Mouse (Mus musculus): ENCODE data around the gene Pimreg. TPM values are rescaled to one million over a fixed set of nuclear protein-coding genes. Genes with fewer than 3 reads are reported as not detected.

The Pimreg gene
- polyA plus RNA-seq, 1 experiment from 2014 or later: 67.0 TPM

GRCm38 (mm10) chr11:72066330-72066729 lies 24.5 kb downstream of the Pimreg start:
- Histone ChIP-seq H3K27ac (ENCODE audit: low read length) (no peak overlapping the region), H3K27me3 (ENCODE audit: control insufficient read depth, insufficient read depth, low read length) (no peaks in the 10 kb centered on the region), H3K4me3 (ENCODE audit: low read length) (no peak overlapping the region), H3K9ac (ENCODE audit: low read length) (no peak overlapping the region), H3K4me1 (ENCODE audit: control insufficient read depth, insufficient read depth, low read length) (no peaks in the 10 kb centered on the region), H3K4me2 (ENCODE audit: low read depth, low read length) (no peak overlapping the region), H3K9me3 (replicated peaks; ENCODE audit: control insufficient read depth, low read length) (peaks cover 18% of the 10 kb centered on the region), H3K36me3 (ENCODE audit: control insufficient read depth, insufficient read depth) (no peaks in the 10 kb centered on the region)
- ATAC-seq (replicated peaks; ENCODE audit: extremely low read depth, insufficient read depth, low FRiP score): no peak
- WGBS: 42% methylated on average over 6 of the region's 6 CpGs

- 75% methylated on average over 5 of the region's 5 CpGs for WGBS
- Histone ChIP-seq H3K9ac (ENCODE audit: low read length) (no peak overlapping the region), H3K36me3 (ENCODE audit: control insufficient read depth, insufficient read depth) (no peaks in the 10 kb centered on the region), H3K4me3 (ENCODE audit: low read length) (no peak overlapping the region), H3K27me3 (ENCODE audit: control insufficient read depth, insufficient read depth, low read length) (no peaks in the 10 kb centered on the region), H3K27ac (ENCODE audit: low read length) (no peak overlapping the region), H3K4me1 (ENCODE audit: control insufficient read depth, insufficient read depth, low read length) (no peaks in the 10 kb centered on the region), H3K9me3 (replicated peaks; ENCODE audit: control insufficient read depth, low read length) (peaks cover 18% of the 10 kb centered on the region), H3K4me2 (ENCODE audit: low read depth, low read length) (no peak overlapping the region)
- ATAC-seq (replicated peaks; ENCODE audit: extremely low read depth, insufficient read depth, low FRiP score): no peak
Observed at GRCm38 (mm10) chr11:72067326-72067725, 25.5 kb downstream of the Pimreg start.

- Histone ChIP-seq H3K9me3 (replicated peaks; ENCODE audit: control insufficient read depth, low read length) (peaks cover 18% of the 10 kb centered on the region), H3K4me2 (ENCODE audit: low read depth, low read length) (no peak overlapping the region), H3K4me1 (ENCODE audit: control insufficient read depth, insufficient read depth, low read length) (no peaks in the 10 kb centered on the region), H3K27me3 (ENCODE audit: control insufficient read depth, insufficient read depth, low read length) (no peaks in the 10 kb centered on the region), H3K4me3 (ENCODE audit: low read length) (no peak overlapping the region), H3K9ac (ENCODE audit: low read length) (no peak overlapping the region), H3K27ac (ENCODE audit: low read length) (no peak overlapping the region), H3K36me3 (ENCODE audit: control insufficient read depth, insufficient read depth) (no peaks in the 10 kb centered on the region)
- WGBS: 69% methylated on average over 7 of the region's 7 CpGs
- ATAC-seq (replicated peaks; ENCODE audit: extremely low read depth, insufficient read depth, low FRiP score): no peak
Observed at GRCm38 (mm10) chr11:72068026-72068425, 26.2 kb downstream of the Pimreg start.

GRCm38 (mm10) chr11:72070733-72071132 lies 28.9 kb downstream of the Pimreg start:
- no peak overlapping the region for H3K27ac ChIP-seq (ENCODE audit: low read length)
- H3K9ac ChIP-seq (ENCODE audit: low read length): no peak overlapping the region
- ATAC-seq (replicated peaks; ENCODE audit: extremely low read depth, insufficient read depth, low FRiP score): no peak
- no peaks in the 10 kb centered on the region for H3K27me3 ChIP-seq (ENCODE audit: control insufficient read depth, insufficient read depth, low read length)
- H3K36me3 ChIP-seq (ENCODE audit: control insufficient read depth, insufficient read depth): no peaks in the 10 kb centered on the region
- H3K4me3 ChIP-seq (ENCODE audit: low read length): no peak overlapping the region
- WGBS: 78% methylated on average over 9 of the region's 9 CpGs
- H3K9me3 ChIP-seq (replicated peaks; ENCODE audit: control insufficient read depth, low read length): 0 out of 2 replicates have a peak, but pooled peaks cover 2% of the 10 kb centered on the region
- H3K4me2 ChIP-seq (ENCODE audit: low read depth, low read length): no peak overlapping the region
- no peaks in the 10 kb centered on the region for H3K4me1 ChIP-seq (ENCODE audit: control insufficient read depth, insufficient read depth, low read length)

GRCm38 (mm10) chr11:72072331-72072905 lies 30.6 kb downstream of the Pimreg start:
- H3K4me2 ChIP-seq (ENCODE audit: low read depth, low read length): no peak overlapping the region
- 53% methylated on average over 6 of the region's 6 CpGs for WGBS
- no peak for ATAC-seq (replicated peaks; ENCODE audit: extremely low read depth, insufficient read depth, low FRiP score)
- H3K4me1 ChIP-seq (ENCODE audit: control insufficient read depth, insufficient read depth, low read length): no peaks in the 10 kb centered on the region
- H3K9me3 ChIP-seq (replicated peaks; ENCODE audit: control insufficient read depth, low read length): no peaks in the 10 kb centered on the region
- H3K4me3 ChIP-seq (ENCODE audit: low read length): no peak overlapping the region
- H3K36me3 ChIP-seq (ENCODE audit: control insufficient read depth, insufficient read depth): no peaks in the 10 kb centered on the region
- H3K27me3 ChIP-seq (ENCODE audit: control insufficient read depth, insufficient read depth, low read length): no peaks in the 10 kb centered on the region
- H3K27ac ChIP-seq (ENCODE audit: low read length): no peak overlapping the region
- H3K9ac ChIP-seq (ENCODE audit: low read length): no peak overlapping the region

- no peak overlapping the region for H3K27ac ChIP-seq (ENCODE audit: low read length)
- H3K27me3 ChIP-seq (ENCODE audit: control insufficient read depth, insufficient read depth, low read length): no peaks in the 10 kb centered on the region
- 56% methylated on average over 13 of the region's 13 CpGs for WGBS
- H3K9ac ChIP-seq (ENCODE audit: low read length): no peak overlapping the region
- ATAC-seq (replicated peaks; ENCODE audit: extremely low read depth, insufficient read depth, low FRiP score): no peak
- no peaks in the 10 kb centered on the region for H3K9me3 ChIP-seq (replicated peaks; ENCODE audit: control insufficient read depth, low read length)
- H3K4me3 ChIP-seq (ENCODE audit: low read length): no peak overlapping the region
- H3K36me3 ChIP-seq (ENCODE audit: control insufficient read depth, insufficient read depth): no peaks in the 10 kb centered on the region
- H3K4me1 ChIP-seq (ENCODE audit: control insufficient read depth, insufficient read depth, low read length): peaks cover 4% of the 10 kb centered on the region; the same call in 1 of the 2 replicates
- no peak overlapping the region for H3K4me2 ChIP-seq (ENCODE audit: low read depth, low read length)
Observed at GRCm38 (mm10) chr11:72074230-72074629, 32.4 kb downstream of the Pimreg start.

GRCm38 (mm10) chr11:72078056-72078455 lies 36.2 kb downstream of the Pimreg start:
- no peak for ATAC-seq (replicated peaks; ENCODE audit: extremely low read depth, insufficient read depth, low FRiP score)
- no peak overlapping the region for H3K27ac ChIP-seq (ENCODE audit: low read length)
- H3K4me2 ChIP-seq (ENCODE audit: low read depth, low read length): no peak overlapping the region
- H3K9ac ChIP-seq (ENCODE audit: low read length): no peak overlapping the region
- H3K4me3 ChIP-seq (ENCODE audit: low read length): no peak overlapping the region
- no peaks in the 10 kb centered on the region for H3K36me3 ChIP-seq (ENCODE audit: control insufficient read depth, insufficient read depth)
- H3K9me3 ChIP-seq (replicated peaks; ENCODE audit: control insufficient read depth, low read length): no peaks in the 10 kb centered on the region
- no peaks in the 10 kb centered on the region for H3K27me3 ChIP-seq (ENCODE audit: control insufficient read depth, insufficient read depth, low read length)
- peaks cover 4% of the 10 kb centered on the region; the same call in 1 of the 2 replicates for H3K4me1 ChIP-seq (ENCODE audit: control insufficient read depth, insufficient read depth, low read length)
- WGBS: 35% methylated on average over 3 of the region's 3 CpGs

GRCm38 (mm10) chr11:72078647-72079046 lies 36.8 kb downstream of the Pimreg start:
- Histone ChIP-seq H3K4me2 (ENCODE audit: low read depth, low read length) (no peak overlapping the region), H3K4me1 (ENCODE audit: control insufficient read depth, insufficient read depth, low read length) (peaks cover 4% of the 10 kb centered on the region; the same call in 1 of the 2 replicates), H3K27ac (ENCODE audit: low read length) (no peak overlapping the region), H3K4me3 (ENCODE audit: low read length) (no peak overlapping the region), H3K27me3 (ENCODE audit: control insufficient read depth, insufficient read depth, low read length) (no peaks in the 10 kb centered on the region), H3K9ac (ENCODE audit: low read length) (no peak overlapping the region), H3K36me3 (ENCODE audit: control insufficient read depth, insufficient read depth) (no peaks in the 10 kb centered on the region), H3K9me3 (replicated peaks; ENCODE audit: control insufficient read depth, low read length) (no peaks in the 10 kb centered on the region)
- 30% methylated on average over 4 of the region's 4 CpGs for WGBS
- ATAC-seq (replicated peaks; ENCODE audit: extremely low read depth, insufficient read depth, low FRiP score): no peak

- Histone ChIP-seq H3K27ac (ENCODE audit: low read length) (no peak overlapping the region), H3K9me3 (replicated peaks; ENCODE audit: control insufficient read depth, low read length) (no peaks in the 10 kb centered on the region), H3K9ac (ENCODE audit: low read length) (no peak overlapping the region), H3K4me2 (ENCODE audit: low read depth, low read length) (no peak overlapping the region), H3K27me3 (ENCODE audit: control insufficient read depth, insufficient read depth, low read length) (no peaks in the 10 kb centered on the region), H3K4me1 (ENCODE audit: control insufficient read depth, insufficient read depth, low read length) (peaks cover 7% of the 10 kb centered on the region), H3K36me3 (ENCODE audit: control insufficient read depth, insufficient read depth) (no peaks in the 10 kb centered on the region), H3K4me3 (ENCODE audit: low read length) (no peak overlapping the region)
- ATAC-seq (replicated peaks; ENCODE audit: extremely low read depth, insufficient read depth, low FRiP score): no peak
- 81% methylated on average over 6 of the region's 6 CpGs for WGBS
Observed at GRCm38 (mm10) chr11:72080461-72080860, 38.6 kb downstream of the Pimreg start.
